21 mouse cellular contexts compared by ENCODE assay signal in genomic region chr9:69769949-69770585, GRCm38 (mm10). TPM values are rescaled to one million over a fixed set of nuclear protein-coding genes. Genes with fewer than 3 reads are reported as not detected.
A peak's percentile ranks its signal among the peaks of the same experiment; 100 is the strongest.
DNase-seq lines count a peak whose midpoint lies in the region; ATAC-seq lines count a peak whose summit lies in the region.
"Had no signal": no experiment of that assay in that cellular context is flagged by ENCODE, and none has a peak within 500 bp of the region (broad histone marks: within the 10 kb centered on the region; RNA-seq: fewer than 3 reads in every experiment).

No protein-coding gene starts in this region.

- H3K4me1 ChIP-seq in limb, embryonic 11.5 days (ENCODE audit: control insufficient read depth, insufficient read depth, low read length): no peaks in the 10 kb centered on the region
- H3K4me1 ChIP-seq in kidney, embryonic 15.5 days: peaks cover 10% of the 10 kb centered on the region; the same call in 1 of the 2 replicates
- H3K4me1 ChIP-seq: embryonic facial prominence, embryonic 12.5 days; limb, embryonic 13.5 days; liver, embryonic 15.5 days had no signal

- WGBS in limb, embryonic 11.5 days: 4% methylated on average over 21 of the region's 21 CpGs
- WGBS in kidney, embryonic 15.5 days: 5% methylated on average over 21 of the region's 21 CpGs

- no peaks in the 10 kb centered on the region for H3K36me3 ChIP-seq in limb, embryonic 11.5 days (ENCODE audit: control insufficient read depth, insufficient read depth, low read length)
- H3K36me3 ChIP-seq in kidney, embryonic 15.5 days: no peaks in the 10 kb centered on the region
- H3K36me3 ChIP-seq: embryonic facial prominence, embryonic 12.5 days; limb, embryonic 13.5 days; liver, embryonic 15.5 days had no signal

- no peak overlapping the region for H3K9ac ChIP-seq in limb, embryonic 11.5 days (ENCODE audit: low read length)
- no peak overlapping the region for H3K9ac ChIP-seq in kidney, embryonic 15.5 days
- H3K9ac ChIP-seq: embryonic facial prominence, embryonic 12.5 days; limb, embryonic 13.5 days; liver, embryonic 15.5 days had no signal

- H3K27ac ChIP-seq in limb, embryonic 11.5 days (replicated peaks; ENCODE audit: low read depth, low read length): no peak overlapping the region
- H3K27ac ChIP-seq in kidney, embryonic 15.5 days: no peak overlapping the region
- H3K27ac ChIP-seq: embryonic facial prominence, embryonic 12.5 days; limb, embryonic 13.5 days; liver, embryonic 15.5 days; stomach, postnatal 0 days had no signal

- H3K4me3 ChIP-seq in limb, embryonic 11.5 days (ENCODE audit: low read depth, low read length): no peak overlapping the region
- no peak overlapping the region for H3K4me3 ChIP-seq in kidney, embryonic 15.5 days (replicated peaks)
- H3K4me3 ChIP-seq: embryonic facial prominence, embryonic 12.5 days; limb, embryonic 13.5 days; liver, embryonic 15.5 days; megakaryocyte, embryonic 14.5 days had no signal

- H3K27me3 ChIP-seq in limb, embryonic 11.5 days (ENCODE audit: control insufficient read depth, insufficient read depth, low read length): peaks cover 73% of the 10 kb centered on the region
- peaks cover 97% of the 10 kb centered on the region for H3K27me3 ChIP-seq in kidney, embryonic 15.5 days

- peak; percentile 54 for DNase-seq in embryo, embryonic 10.5 days (ENCODE audit: low spot score)
- DNase-seq in embryo, embryonic 10 days (ENCODE audit: low spot score): no peak
- peak; percentile 18 for DNase-seq in retina, postnatal 1 day
- DNase-seq in retina, embryonic 14.5 days (ENCODE audit: low spot score): no peak
- DNase-seq in limb, embryonic 11.5 days (ENCODE audit: low spot score): peak; percentile 46
- DNase-seq in layer of hippocampus, postnatal 14 days (ENCODE audit: low spot score in 2 of 2): no peak
- no peak for DNase-seq in right cerebral cortex, postnatal 4 days
- DNase-seq: adrenal gland, adult 8-10 months; lung, postnatal 10 days; right cerebral cortex, postnatal 14 days had no signal

- H3K4me2 ChIP-seq in limb, embryonic 11.5 days (ENCODE audit: low read depth, severe bottlenecking): no peak overlapping the region
- no peak overlapping the region for H3K4me2 ChIP-seq in kidney, embryonic 15.5 days
- H3K4me2 ChIP-seq: embryonic facial prominence, embryonic 12.5 days; limb, embryonic 13.5 days; liver, embryonic 15.5 days had no signal

- no peaks in the 10 kb centered on the region for H3K9me3 ChIP-seq in limb, embryonic 11.5 days (ENCODE audit: control insufficient read depth, low read length)
- H3K9me3 ChIP-seq in kidney, embryonic 15.5 days (replicated peaks): no peaks in the 10 kb centered on the region
- H3K9me3 ChIP-seq: embryonic facial prominence, embryonic 12.5 days; limb, embryonic 13.5 days; liver, embryonic 15.5 days had no signal

- ATAC-seq in limb, embryonic 11.5 days (ENCODE audit: insufficient number of reproducible peaks, low FRiP score, low TSS enrichment, low read depth): no peak
- no peak for ATAC-seq in kidney, embryonic 15.5 days (replicated peaks; ENCODE audit: low FRiP score)
- ATAC-seq: CD4-positive, CD25-positive, alpha-beta regulatory T cell, adult 4 months had no signal

RNA-seq across cellular contexts. Expression of gene Foxb1, which starts 9.3 kb away (rescaled TPM):
- 0.06 and 0.09 TPM in 2 replicates for polyA plus RNA-seq in limb, embryonic 11.5 days (2014; fragmentation: Nextera tagmentation; extraction: Ambion mirVana)
- total RNA-seq in layer of hippocampus, postnatal 14 days (2021): not detected
- polyA plus RNA-seq in kidney, embryonic 15.5 days (2015; fragmentation: Nextera tagmentation; extraction: Ambion mirVana): 0.09 and 0.13 TPM in 2 replicates
- total RNA-seq: adrenal gland, adult 8-10 months; granulocyte monocyte progenitor cell, adult 5-6 weeks; hematopoietic stem cell, adult 5-6 weeks had no signal
- polyA plus RNA-seq: CD4-positive, CD25-positive, alpha-beta regulatory T cell, adult 4 months; heart, embryonic 14.5 days; intestine, embryonic 14.5 days; liver, embryonic 15.5 days; stomach, postnatal 0 days had no signal

Comparison
In these comparisons a context has a peak if more than half of its experiments do, and no peak if none do; other contexts are left out.
1. DNase-seq: peak in embryo, embryonic 10.5 days (single experiment), retina, postnatal 1 day (single experiment) and limb, embryonic 11.5 days (single experiment); none in embryo, embryonic 10 days (single experiment), retina, embryonic 14.5 days (single experiment), layer of hippocampus, postnatal 14 days (0 of 2) and right cerebral cortex, postnatal 4 days (single experiment).